Comparison of ENCODE assay signal across 10 mouse cellular contexts in genomic region chr5:150262717-150263103, GRCm38 (mm10).
DNase-seq lines count a peak whose midpoint lies in the region; ATAC-seq lines count a peak whose summit lies in the region.
"Had no signal": no experiment of that assay in that cellular context is flagged by ENCODE, and none has a peak within 500 bp of the region (broad histone marks: within the 10 kb centered on the region; RNA-seq: fewer than 3 reads in every experiment).

No protein-coding gene starts in this region.

- peaks cover 22% of the 10 kb centered on the region for H3K4me1 ChIP-seq in forebrain, embryonic 13.5 days
- H3K4me1 ChIP-seq in forebrain, embryonic 11.5 days (replicated peaks; ENCODE audit: control insufficient read depth, insufficient read depth, low read length), result peaks cover 12% of the 10 kb centered on the region; the same call in 1 of the 2 replicates
- peaks cover 28% of the 10 kb centered on the region for H3K4me1 ChIP-seq in heart, embryonic 16.5 days (ENCODE audit: control insufficient read depth, insufficient read depth, low read length)
- H3K4me1 ChIP-seq in kidney, embryonic 15.5 days, result peaks cover 50% of the 10 kb centered on the region

- no peak overlapping the region for H3K9ac ChIP-seq in forebrain, embryonic 13.5 days
- H3K9ac ChIP-seq in forebrain, embryonic 11.5 days (ENCODE audit: low read length), result no peak overlapping the region
- no peak overlapping the region for H3K9ac ChIP-seq in heart, embryonic 16.5 days (ENCODE audit: low read length)
- no peak overlapping the region for H3K9ac ChIP-seq in kidney, embryonic 15.5 days
- H3K9ac ChIP-seq: liver, embryonic 14.5 days had no signal

- H3K27ac ChIP-seq in forebrain, embryonic 13.5 days, result no peak overlapping the region
- no peak overlapping the region for H3K27ac ChIP-seq in forebrain, embryonic 11.5 days (ENCODE audit: low read depth, low read length)
- peak overlapping the region; percentile 2; the same call in 1 of the 2 replicates for H3K27ac ChIP-seq in heart, embryonic 16.5 days (ENCODE audit: low read length)
- no peak overlapping the region for H3K27ac ChIP-seq in kidney, embryonic 15.5 days
- H3K27ac ChIP-seq: liver, embryonic 14.5 days had no signal

- ATAC-seq in forebrain, embryonic 13.5 days, result no peak
- no peak for ATAC-seq in forebrain, embryonic 11.5 days (replicated peaks; ENCODE audit: low FRiP score)
- ATAC-seq in heart, embryonic 16.5 days (replicated peaks; ENCODE audit: extremely low read depth, insufficient read depth, low FRiP score), result no peak
- ATAC-seq in megakaryocyte progenitor cell, adult 5-6 weeks (replicated peaks; ENCODE audit: poor library complexity), result peak; percentile 83
- no peak for ATAC-seq in kidney, embryonic 15.5 days (replicated peaks; ENCODE audit: low FRiP score)

- no peak overlapping the region for H3K4me3 ChIP-seq in forebrain, embryonic 13.5 days
- H3K4me3 ChIP-seq in forebrain, embryonic 11.5 days (ENCODE audit: low read depth, low read length), result no peak overlapping the region
- no peak overlapping the region for H3K4me3 ChIP-seq in heart, embryonic 16.5 days (ENCODE audit: low read length)
- H3K4me3 ChIP-seq in kidney, embryonic 15.5 days (replicated peaks), result no peak overlapping the region

- H3K9me3 ChIP-seq in forebrain, embryonic 13.5 days (replicated peaks), result no peaks in the 10 kb centered on the region
- H3K9me3 ChIP-seq in forebrain, embryonic 11.5 days (ENCODE audit: control insufficient read depth, low read length), result no peaks in the 10 kb centered on the region
- no peaks in the 10 kb centered on the region for H3K9me3 ChIP-seq in heart, embryonic 16.5 days (replicated peaks; ENCODE audit: control insufficient read depth, low read length)
- no peaks in the 10 kb centered on the region for H3K9me3 ChIP-seq in kidney, embryonic 15.5 days (replicated peaks)

- no peaks in the 10 kb centered on the region for H3K27me3 ChIP-seq in forebrain, embryonic 13.5 days
- no peaks in the 10 kb centered on the region for H3K27me3 ChIP-seq in forebrain, embryonic 11.5 days (ENCODE audit: control insufficient read depth, insufficient read depth, low read length)
- H3K27me3 ChIP-seq in heart, embryonic 16.5 days (ENCODE audit: control insufficient read depth, insufficient read depth, low read length), result no peaks in the 10 kb centered on the region
- no peaks in the 10 kb centered on the region for H3K27me3 ChIP-seq in kidney, embryonic 15.5 days

- peak overlapping the region; percentile 78 for H3K4me2 ChIP-seq in forebrain, embryonic 13.5 days
- H3K4me2 ChIP-seq in forebrain, embryonic 11.5 days (ENCODE audit: low read depth, low read length, severe bottlenecking), result no peak overlapping the region
- no peak overlapping the region for H3K4me2 ChIP-seq in heart, embryonic 16.5 days (ENCODE audit: low read depth, low read length)
- no peak overlapping the region for H3K4me2 ChIP-seq in kidney, embryonic 15.5 days

- no peak for DNase-seq in forebrain, embryonic 11.5 days (ENCODE audit: low spot score)
- DNase-seq in CD4-positive helper T cell, adult 2 months (ENCODE audit: low read depth, low spot score), result peak; percentile 12
- no peak for DNase-seq in thymus, postnatal 14 days
- no peak for DNase-seq in ovary, postnatal 36 days (ENCODE audit: low spot score)
- DNase-seq: adrenal gland, adult 2 months had no signal

- no peaks in the 10 kb centered on the region for H3K36me3 ChIP-seq in forebrain, embryonic 13.5 days (ENCODE audit: poor library complexity, severe bottlenecking)
- H3K36me3 ChIP-seq in forebrain, embryonic 11.5 days (ENCODE audit: control insufficient read depth, insufficient read depth, low read length), result no peaks in the 10 kb centered on the region
- no peaks in the 10 kb centered on the region for H3K36me3 ChIP-seq in heart, embryonic 16.5 days (ENCODE audit: control insufficient read depth, insufficient read depth)
- no peaks in the 10 kb centered on the region for H3K36me3 ChIP-seq in kidney, embryonic 15.5 days

- WGBS in forebrain, embryonic 13.5 days, result 66% methylated on average over 5 of the region's 5 CpGs
- WGBS in forebrain, embryonic 11.5 days, result 80% methylated on average over 5 of the region's 5 CpGs
- WGBS in heart, embryonic 16.5 days, result 55% methylated on average over 5 of the region's 5 CpGs
- 47% methylated on average over 5 of the region's 5 CpGs for WGBS in kidney, embryonic 15.5 days
